Mouse (Mus musculus): ENCODE measurements around the gene Naa11. TPM values are rescaled to one million over a fixed set of nuclear protein-coding genes. Genes with fewer than 3 reads are reported as not detected.

The Naa11 gene
- not detected in 2 replicates for polyA plus RNA-seq (2012)

GRCm38 (mm10) chr5:97392160-97392559, at the start of gene Naa11:
Naa11 (minus strand) TSS chr5:97392379.
- Histone ChIP-seq H3K27me3 (ENCODE audit: control insufficient read depth) (no peaks in the 10 kb centered on the region), H3K9me3 (ENCODE audit: control insufficient read depth, low read length) (peaks cover 9% of the 10 kb centered on the region), H3K4me3 (replicated peaks) (no peak within 1 kb of the TSS), H3K4me1 (ENCODE audit: control insufficient read depth) (no peaks in the 10 kb centered on the region), H3K36me3 (ENCODE audit: control insufficient read depth) (no peaks in the 10 kb centered on the region)
- TF ChIP-seq GATA1 (IDR thresholded peaks at IDR 0.05; ENCODE audit: low read length) (no peak), TAL1 (IDR thresholded peaks at IDR 0.05; ENCODE audit: low read length) (no peak)

- Histone ChIP-seq H3K4me3 (replicated peaks) (no peak overlapping the region), H3K36me3 (ENCODE audit: control insufficient read depth) (no peaks in the 10 kb centered on the region), H3K27me3 (ENCODE audit: control insufficient read depth) (no peaks in the 10 kb centered on the region), H3K9me3 (ENCODE audit: control insufficient read depth, low read length) (no peaks in the 10 kb centered on the region), H3K4me1 (ENCODE audit: control insufficient read depth) (no peaks in the 10 kb centered on the region)
- TF ChIP-seq TAL1 (IDR thresholded peaks at IDR 0.05; ENCODE audit: low read length), result no peak
- no peak for TF ChIP-seq GATA1 (IDR thresholded peaks at IDR 0.05; ENCODE audit: low read length)
These were observed 40.3 kb upstream of the Naa11 start for GRCm38 (mm10) chr5:97432512-97432911.

GRCm38 (mm10) chr5:97429976-97430375, 37.8 kb upstream of the Naa11 start:
- no peak overlapping the region for H3K4me3 ChIP-seq (replicated peaks)
- no peaks in the 10 kb centered on the region for H3K9me3 ChIP-seq (ENCODE audit: control insufficient read depth, low read length)
- no peak for TF ChIP-seq GATA1 (IDR thresholded peaks at IDR 0.05; ENCODE audit: low read length)
- TF ChIP-seq TAL1 (IDR thresholded peaks at IDR 0.05; ENCODE audit: low read length), result no peak
- H3K4me1 ChIP-seq (ENCODE audit: control insufficient read depth), result no peaks in the 10 kb centered on the region
- no peaks in the 10 kb centered on the region for H3K36me3 ChIP-seq (ENCODE audit: control insufficient read depth)
- no peaks in the 10 kb centered on the region for H3K27me3 ChIP-seq (ENCODE audit: control insufficient read depth)

- Histone ChIP-seq H3K9me3 (ENCODE audit: control insufficient read depth, low read length) (peaks cover 4% of the 10 kb centered on the region; the same call in 1 of the 2 replicates), H3K36me3 (ENCODE audit: control insufficient read depth) (no peaks in the 10 kb centered on the region), H3K4me3 (replicated peaks) (no peak overlapping the region), H3K27me3 (ENCODE audit: control insufficient read depth) (no peaks in the 10 kb centered on the region), H3K4me1 (ENCODE audit: control insufficient read depth) (no peaks in the 10 kb centered on the region)
- TF ChIP-seq TAL1 (IDR thresholded peaks at IDR 0.05; ENCODE audit: low read length), result no peak
- no peak for TF ChIP-seq GATA1 (IDR thresholded peaks at IDR 0.05; ENCODE audit: low read length)
These were observed 29.5 kb upstream of the Naa11 start for GRCm38 (mm10) chr5:97421669-97422068.

- Histone ChIP-seq H3K9me3 (ENCODE audit: control insufficient read depth, low read length) (no peaks in the 10 kb centered on the region), H3K27me3 (ENCODE audit: control insufficient read depth) (no peaks in the 10 kb centered on the region), H3K4me1 (ENCODE audit: control insufficient read depth) (no peaks in the 10 kb centered on the region), H3K4me3 (replicated peaks) (no peak overlapping the region), H3K36me3 (ENCODE audit: control insufficient read depth) (no peaks in the 10 kb centered on the region)
- TF ChIP-seq GATA1 (IDR thresholded peaks at IDR 0.05; ENCODE audit: low read length) (no peak), TAL1 (IDR thresholded peaks at IDR 0.05; ENCODE audit: low read length) (no peak)
These were observed 25.0 kb upstream of the Naa11 start for GRCm38 (mm10) chr5:97417185-97417584.

GRCm38 (mm10) chr5:97415837-97416236, 23.7 kb upstream of the Naa11 start:
- no peaks in the 10 kb centered on the region for H3K4me1 ChIP-seq (ENCODE audit: control insufficient read depth)
- no peaks in the 10 kb centered on the region for H3K27me3 ChIP-seq (ENCODE audit: control insufficient read depth)
- H3K9me3 ChIP-seq (ENCODE audit: control insufficient read depth, low read length), result no peaks in the 10 kb centered on the region
- TF ChIP-seq GATA1 (IDR thresholded peaks at IDR 0.05; ENCODE audit: low read length) (no peak), TAL1 (IDR thresholded peaks at IDR 0.05; ENCODE audit: low read length) (no peak)
- H3K4me3 ChIP-seq (replicated peaks), result no peak overlapping the region
- H3K36me3 ChIP-seq (ENCODE audit: control insufficient read depth), result no peaks in the 10 kb centered on the region

GRCm38 (mm10) chr5:97413716-97414115, 21.5 kb upstream of the Naa11 start:
- Histone ChIP-seq H3K4me1 (ENCODE audit: control insufficient read depth) (no peaks in the 10 kb centered on the region), H3K27me3 (ENCODE audit: control insufficient read depth) (no peaks in the 10 kb centered on the region), H3K9me3 (ENCODE audit: control insufficient read depth, low read length) (no peaks in the 10 kb centered on the region), H3K4me3 (replicated peaks) (no peak overlapping the region), H3K36me3 (ENCODE audit: control insufficient read depth) (no peaks in the 10 kb centered on the region)
- no peak for TF ChIP-seq GATA1 (IDR thresholded peaks at IDR 0.05; ENCODE audit: low read length)
- no peak for TF ChIP-seq TAL1 (IDR thresholded peaks at IDR 0.05; ENCODE audit: low read length)

- H3K4me1 ChIP-seq (ENCODE audit: control insufficient read depth), result no peaks in the 10 kb centered on the region
- H3K27me3 ChIP-seq (ENCODE audit: control insufficient read depth), result no peaks in the 10 kb centered on the region
- no peaks in the 10 kb centered on the region for H3K9me3 ChIP-seq (ENCODE audit: control insufficient read depth, low read length)
- no peak overlapping the region for H3K4me3 ChIP-seq (replicated peaks)
- no peaks in the 10 kb centered on the region for H3K36me3 ChIP-seq (ENCODE audit: control insufficient read depth)
- TF ChIP-seq TAL1 (IDR thresholded peaks at IDR 0.05; ENCODE audit: low read length), result no peak
- TF ChIP-seq GATA1 (IDR thresholded peaks at IDR 0.05; ENCODE audit: low read length), result no peak
These were observed 18.0 kb upstream of the Naa11 start for GRCm38 (mm10) chr5:97410190-97410589.

GRCm38 (mm10) chr5:97409234-97409704, 17.1 kb upstream of the Naa11 start:
- Histone ChIP-seq H3K4me3 (replicated peaks) (no peak overlapping the region), H3K36me3 (ENCODE audit: control insufficient read depth) (no peaks in the 10 kb centered on the region), H3K27me3 (ENCODE audit: control insufficient read depth) (no peaks in the 10 kb centered on the region), H3K4me1 (ENCODE audit: control insufficient read depth) (no peaks in the 10 kb centered on the region), H3K9me3 (ENCODE audit: control insufficient read depth, low read length) (no peaks in the 10 kb centered on the region)
- TF ChIP-seq TAL1 (IDR thresholded peaks at IDR 0.05; ENCODE audit: low read length) (no peak), GATA1 (IDR thresholded peaks at IDR 0.05; ENCODE audit: low read length) (no peak)

GRCm38 (mm10) chr5:97401042-97401441, 8.9 kb upstream of the Naa11 start:
- no peak overlapping the region for H3K4me3 ChIP-seq (replicated peaks)
- H3K4me1 ChIP-seq (ENCODE audit: control insufficient read depth), result no peaks in the 10 kb centered on the region
- no peaks in the 10 kb centered on the region for H3K9me3 ChIP-seq (ENCODE audit: control insufficient read depth, low read length)
- H3K36me3 ChIP-seq (ENCODE audit: control insufficient read depth), result no peaks in the 10 kb centered on the region
- TF ChIP-seq TAL1 (IDR thresholded peaks at IDR 0.05; ENCODE audit: low read length) (no peak), GATA1 (IDR thresholded peaks at IDR 0.05; ENCODE audit: low read length) (no peak)
- H3K27me3 ChIP-seq (ENCODE audit: control insufficient read depth), result no peaks in the 10 kb centered on the region

Data from erythroblast, embryonic 14.5 days (primary cell).